Mouse (Mus musculus) fibroblast of lung, adult 2 months (primary cell): Measurements from ENCODE around the gene Cd302.

Experiments used
- DNase-seq: peaks from one replicate; pipeline ENCODE4 v3.0.0-alpha.2; 2011; ENCODE audit warnings: low read depth

The Cd302 gene

DNA sequence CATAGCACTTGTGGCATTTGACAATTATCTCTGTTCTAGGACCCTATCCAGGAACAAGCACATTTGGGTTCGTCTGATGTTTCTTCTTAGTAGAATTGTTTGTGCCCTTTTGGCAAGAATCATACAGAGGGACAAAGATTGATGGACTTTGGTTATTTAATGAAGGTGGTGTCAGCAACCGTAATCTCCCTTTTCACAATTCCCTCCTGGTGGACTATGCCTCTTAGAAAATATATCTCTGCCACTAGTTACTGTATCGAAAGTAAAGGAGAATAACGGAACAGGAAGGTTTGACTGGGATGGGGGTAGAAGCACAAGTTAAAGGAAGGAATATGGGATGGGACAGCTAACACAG, at the start of gene Cd302:
Cd302 (minus strand) TSS at position 22 of the 355 bp plus-strand sequence.
- DNase-seq: no peak

- no peak for DNase-seq
Measured at GRCm38 (mm10) chr2:60328641-60329040, 44.4 kb upstream of the Cd302 start.

GRCm38 (mm10) chr2:60327581-60327980, 43.3 kb upstream of the Cd302 start:
- no peak for DNase-seq

DNA sequence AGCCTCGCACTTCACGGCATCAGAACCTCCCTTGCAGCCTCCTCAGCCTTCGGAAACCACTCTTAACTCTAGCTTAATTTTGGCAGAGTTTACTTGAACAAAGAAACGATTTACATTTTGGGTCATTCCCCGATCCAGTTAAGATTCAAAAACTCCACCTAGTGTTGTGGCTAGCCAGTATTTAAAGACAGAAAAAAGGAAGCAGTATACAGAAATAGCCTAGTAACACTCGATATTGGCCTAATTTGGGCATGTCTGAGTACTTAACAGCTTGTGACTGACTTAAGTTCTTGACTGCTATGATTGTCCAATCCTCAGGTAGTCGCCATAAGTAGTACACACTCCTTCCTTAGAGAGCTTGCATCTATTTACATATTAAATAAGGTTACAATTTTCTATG, 42.7 kb upstream of the Cd302 start:
- DNase-seq: no peak

GRCm38 (mm10) chr2:60323411-60323810, 39.1 kb upstream of the Cd302 start:
- no peak for DNase-seq

GRCm38 (mm10) chr2:60322031-60322726, 37.9 kb upstream of the Cd302 start:
- no peak for DNase-seq

DNA sequence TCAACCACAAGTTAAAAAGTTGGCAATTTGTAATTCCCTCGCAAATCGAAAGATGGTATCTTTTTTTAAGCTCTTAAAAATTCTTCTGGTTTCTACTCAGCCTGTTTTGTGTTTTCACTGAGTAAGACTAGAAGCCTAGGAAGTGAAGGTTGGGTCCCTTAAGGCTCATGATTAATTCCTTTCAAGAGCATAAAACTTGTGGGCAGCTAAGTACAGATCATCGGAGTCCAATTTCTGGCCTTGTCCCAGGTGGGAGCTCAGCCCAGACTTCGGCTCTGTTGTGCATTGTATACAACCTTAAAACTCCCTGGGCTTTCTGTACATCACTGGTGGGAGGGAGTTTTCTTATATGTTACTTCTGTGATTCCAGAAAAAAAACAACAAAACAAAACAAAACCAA, 19.5 kb upstream of the Cd302 start:
- no peak for DNase-seq

DNA sequence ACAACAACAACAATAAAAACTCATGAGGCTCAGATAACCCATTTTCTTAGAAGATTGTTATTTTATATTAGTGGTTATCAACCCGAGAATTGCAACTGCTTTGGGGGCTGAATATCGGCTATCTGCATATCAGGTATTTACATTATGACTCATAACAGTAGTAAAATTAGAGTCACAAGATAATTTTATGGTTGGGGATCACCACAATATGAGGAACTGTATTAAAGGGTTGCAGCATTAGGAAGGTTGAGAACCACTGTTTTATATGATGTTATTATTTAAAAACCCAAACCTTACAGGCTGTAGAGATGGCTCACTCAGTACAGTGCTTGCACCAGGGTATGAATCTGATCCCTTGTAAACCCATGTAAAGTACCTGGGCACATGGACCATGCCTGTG, 15.0 kb upstream of the Cd302 start:
- DNase-seq: no peak

DNA sequence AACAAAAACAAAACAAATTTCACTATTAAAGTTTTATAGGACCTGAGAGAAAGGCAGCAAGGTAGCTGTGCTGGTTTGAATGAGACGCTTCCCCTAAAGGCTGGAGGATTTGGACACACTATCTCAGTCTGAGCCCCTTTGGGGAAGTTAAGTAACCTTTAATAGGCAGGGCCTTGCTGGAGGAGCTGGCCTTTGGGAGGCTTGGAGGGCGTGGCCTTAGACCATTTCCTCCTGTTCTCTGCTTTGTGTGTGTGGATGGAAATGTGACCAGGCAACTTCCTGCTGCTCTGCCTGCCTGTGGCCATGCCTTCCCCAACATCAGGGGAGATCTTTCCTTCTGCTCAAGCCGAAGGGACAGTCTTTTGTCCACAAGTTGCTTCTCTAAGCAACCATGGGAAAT, 14.0 kb upstream of the Cd302 start:
- DNase-seq: no peak

DNA sequence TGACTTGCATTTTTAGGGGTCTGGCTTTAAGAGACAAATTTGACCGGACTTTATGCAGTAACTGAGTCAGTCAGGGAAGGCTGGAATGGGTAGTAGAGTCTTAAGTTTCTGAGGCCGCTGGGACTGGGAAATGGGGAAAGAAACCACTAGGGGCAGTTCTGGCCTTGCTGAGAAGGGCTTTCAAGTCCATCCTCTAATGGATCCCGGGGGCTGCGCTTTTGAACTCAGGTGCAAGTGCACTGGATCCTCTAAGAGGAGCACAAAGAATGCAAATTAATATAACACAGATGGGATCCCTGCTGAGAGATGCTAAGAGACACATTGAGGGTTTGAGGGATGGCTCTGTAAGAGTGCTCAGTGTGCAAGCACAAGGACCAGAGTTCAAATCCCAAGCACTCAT, 7.1 kb upstream of the Cd302 start:
- DNase-seq: no peak

- DNase-seq: no peak
Measured at GRCm38 (mm10) chr2:60289451-60289850, 5.2 kb upstream of the Cd302 start.

DNA sequence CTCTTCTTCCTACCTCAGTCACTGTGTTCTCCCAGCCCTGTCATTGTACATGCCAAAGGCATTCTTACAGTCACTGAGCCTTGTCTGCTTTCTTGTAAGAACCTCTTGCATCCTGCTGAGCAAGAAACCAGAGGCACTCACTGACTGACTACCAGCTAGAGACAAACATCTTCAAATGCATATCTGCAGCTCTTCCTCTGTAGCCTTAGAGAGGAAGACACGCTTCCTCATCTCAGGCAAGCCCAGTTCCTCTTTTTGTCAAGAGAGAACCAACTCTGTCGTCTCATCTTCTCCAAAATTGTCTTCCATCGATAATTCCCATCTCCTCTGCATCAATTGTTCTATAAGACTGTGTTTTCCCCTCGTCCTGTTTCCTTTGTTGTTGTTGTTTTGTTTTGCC, 4.3 kb upstream of the Cd302 start:
- DNase-seq: no peak

GRCm38 (mm10) chr2:60285107-60285617, 874 bp upstream of the Cd302 start:
- DNase-seq: no peak

- DNase-seq: no peak
Measured at GRCm38 (mm10) chr2:60283751-60284466, 379 bp downstream of the Cd302 start.

DNA sequence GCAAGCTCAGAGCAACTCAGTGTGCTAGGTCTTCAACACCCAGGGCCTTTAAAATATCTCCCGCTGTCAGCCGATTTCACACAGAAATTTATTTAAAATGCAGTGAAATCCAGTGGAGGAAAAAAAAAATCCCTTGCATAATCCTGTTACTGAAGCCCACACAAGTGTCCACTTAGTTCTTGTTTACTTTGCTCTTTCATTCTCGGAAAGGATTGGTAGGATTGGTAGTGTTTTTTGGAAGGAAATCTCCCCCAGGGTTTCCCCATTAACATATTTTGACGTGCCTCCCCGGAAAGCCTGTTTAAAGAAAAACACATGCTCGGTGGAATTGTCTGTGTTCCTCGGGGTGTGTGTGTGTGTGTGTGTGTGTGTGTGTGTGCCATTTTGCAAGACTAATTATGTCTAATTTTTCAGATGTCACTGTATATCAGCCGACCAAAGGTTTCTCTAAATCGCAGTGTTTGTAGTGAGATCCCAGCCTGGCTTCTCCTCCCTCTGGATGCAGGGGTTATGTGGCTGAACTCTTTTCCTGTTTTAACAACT, 1.0 kb downstream of the Cd302 start:
- DNase-seq: no peak

- DNase-seq: no peak
Measured at GRCm38 (mm10) chr2:60282625-60283024, 1.7 kb downstream of the Cd302 start.

GRCm38 (mm10) chr2:60278627-60279026, 5.7 kb downstream of the Cd302 start:
- no peak for DNase-seq

GRCm38 (mm10) chr2:60269856-60270479, 14.3 kb downstream of the Cd302 start:
- no peak for DNase-seq

DNA sequence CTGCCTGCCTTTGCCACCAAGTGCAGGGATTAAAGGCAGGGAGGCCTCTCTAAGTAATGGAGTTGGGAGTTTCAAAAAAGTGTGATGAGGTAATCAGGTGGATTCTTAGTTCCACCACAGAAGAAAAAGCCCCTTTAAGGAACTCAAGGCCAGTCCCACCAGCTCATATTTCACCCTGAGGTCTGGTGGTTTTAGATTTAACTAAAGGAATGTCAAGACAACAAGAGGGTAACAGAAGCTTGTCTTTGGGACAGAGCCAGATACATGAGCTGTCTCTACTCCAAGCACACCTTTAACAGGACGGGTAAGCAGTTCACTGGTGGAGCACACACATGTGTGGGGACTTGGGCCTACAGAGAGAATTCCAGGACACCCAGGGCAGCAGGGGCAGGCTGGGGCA, 16.7 kb downstream of the Cd302 start:
- no peak for DNase-seq

DNA sequence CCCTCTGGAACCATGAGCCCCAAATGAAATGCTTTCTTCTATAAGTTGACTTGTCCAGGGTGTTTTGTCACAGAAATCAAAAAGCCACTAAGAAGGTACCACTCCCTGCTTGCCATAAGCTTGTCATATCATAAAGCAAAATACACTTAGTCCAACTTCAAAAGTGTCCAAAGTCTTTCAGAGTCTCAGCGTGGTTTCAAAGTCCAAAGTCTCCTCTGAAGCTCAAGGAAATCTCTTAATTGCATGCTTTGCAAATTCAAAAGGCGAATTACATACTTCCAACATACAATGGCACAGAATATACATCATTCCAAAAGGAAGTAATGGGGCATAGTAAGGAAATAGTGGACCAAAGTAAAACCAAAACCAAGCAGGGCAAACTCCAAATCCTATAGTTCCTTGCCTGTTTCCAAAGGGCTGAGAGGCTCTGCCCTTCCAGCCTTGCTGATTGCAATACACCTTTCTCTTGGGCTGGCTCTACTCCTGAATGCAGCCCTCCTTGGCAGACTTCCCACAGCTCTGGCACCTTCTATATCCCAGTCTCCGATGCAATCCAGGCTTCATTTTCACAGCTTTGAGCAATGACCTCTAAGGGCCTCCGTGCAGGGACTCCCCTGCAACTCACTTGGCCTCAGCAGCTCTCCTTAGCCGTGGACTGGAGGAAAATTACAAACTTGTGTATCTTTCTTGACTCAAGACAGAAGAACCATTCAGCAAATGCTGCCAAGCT, 23.5 kb downstream of the Cd302 start:
- no peak for DNase-seq

DNA sequence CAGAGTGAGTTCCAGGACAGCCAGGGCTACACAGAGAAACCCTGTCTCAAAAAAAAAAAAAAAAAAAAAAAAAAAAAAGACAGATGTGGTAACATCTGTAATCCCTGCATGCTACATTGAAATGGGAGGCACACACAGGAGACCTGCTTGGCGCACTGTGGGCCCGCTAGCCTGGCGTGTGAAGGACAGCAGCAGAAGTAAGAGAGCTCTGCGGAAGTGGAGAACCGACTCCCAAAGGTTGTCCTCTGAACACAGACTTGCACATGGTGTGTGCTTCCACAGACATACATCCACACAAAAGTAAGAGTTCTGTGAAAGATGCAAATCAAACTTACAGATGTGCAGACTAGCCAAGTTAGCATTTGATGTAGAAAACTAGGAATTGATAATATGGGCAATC, 25.1 kb downstream of the Cd302 start:
- DNase-seq: no peak

GRCm38 (mm10) chr2:60256751-60257150, 27.5 kb downstream of the Cd302 start:
- DNase-seq: no peak
